Mouse (Mus musculus): ENCODE data around the gene Lmln.
A peak's percentile ranks its signal among the peaks of the same experiment; 100 is the strongest.
"Not testable (repeated sequence)": the region's sequence is repeated elsewhere in the genome, so short reads cannot be mapped to it uniquely, and the experiment has no call there.

Gene Lmln

GRCm38 (mm10) chr16:33058033-33058432, 4.3 kb upstream of the Lmln start:
- no peak for DNase-seq

- DNase-seq = not testable (repeated sequence)
Observed at GRCm38 (mm10) chr16:33058656-33059055, 3.7 kb upstream of the Lmln start.

DNA sequence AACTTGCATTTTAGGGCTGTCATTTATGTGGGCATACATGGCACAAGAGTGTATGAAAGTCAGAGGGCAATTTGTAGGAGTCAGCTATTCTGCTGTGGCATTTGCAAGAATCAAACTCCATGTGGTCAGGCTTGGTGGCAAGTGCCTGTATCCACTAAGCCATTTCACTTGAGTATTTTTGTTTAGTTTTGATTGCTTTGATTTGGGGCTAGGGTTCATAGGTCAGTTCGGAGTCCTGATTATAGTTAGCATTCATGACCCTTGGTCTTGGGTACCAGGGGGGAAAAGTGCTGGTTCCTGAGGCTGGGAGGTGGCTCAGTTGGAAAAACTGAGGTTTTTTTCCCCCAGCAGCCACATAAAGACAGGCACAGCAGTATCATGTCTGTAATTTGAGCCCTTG, 2.9 kb upstream of the Lmln start:
- no peak for DNase-seq

DNA sequence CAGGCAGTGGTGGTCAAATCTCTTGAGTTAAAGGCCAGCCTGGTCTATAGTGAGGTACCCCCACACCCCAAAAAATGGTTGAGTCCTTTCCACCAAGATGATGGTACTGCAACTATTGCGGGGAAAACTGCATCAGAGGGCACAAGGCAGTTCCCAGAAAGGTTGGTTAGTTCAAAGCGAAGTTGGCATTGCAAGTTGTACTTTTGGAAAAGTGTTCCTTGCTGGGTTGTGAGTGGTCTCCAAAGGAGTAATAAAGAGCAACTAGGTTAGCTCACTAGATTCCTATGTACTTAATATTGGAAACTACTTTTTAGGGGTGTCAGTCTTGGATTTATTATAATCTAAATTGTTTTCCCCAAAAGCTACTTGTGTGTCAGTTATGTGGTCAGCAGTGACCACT, 1.4 kb upstream of the Lmln start:
- DNase-seq = no peak

- DNase-seq = no peak
Observed at GRCm38 (mm10) chr16:33061400-33061799, 921 bp upstream of the Lmln start.

- no peak for DNase-seq
Observed at GRCm38 (mm10) chr16:33062682-33063131, 386 bp downstream of the Lmln start.

DNA sequence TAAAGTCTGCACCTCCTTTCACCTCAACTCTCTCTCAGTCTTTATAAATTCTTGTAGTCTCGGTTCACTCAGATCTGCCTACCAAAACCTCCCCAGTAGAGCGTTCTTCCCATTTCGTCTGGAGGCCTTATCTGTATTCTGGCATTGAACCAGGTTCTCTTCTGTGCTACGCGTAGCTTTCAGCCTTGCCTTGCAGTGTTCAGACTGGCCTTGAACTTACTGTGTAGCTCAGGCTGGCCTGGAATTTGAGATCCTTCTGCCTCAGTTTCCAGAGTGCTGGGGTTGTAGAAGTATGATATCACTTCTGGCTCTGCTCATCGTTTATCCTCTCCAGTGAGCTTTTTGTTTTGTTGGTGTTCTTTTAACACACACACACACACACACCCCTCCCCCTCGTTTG, 946 bp downstream of the Lmln start:
- no peak for DNase-seq

DNA sequence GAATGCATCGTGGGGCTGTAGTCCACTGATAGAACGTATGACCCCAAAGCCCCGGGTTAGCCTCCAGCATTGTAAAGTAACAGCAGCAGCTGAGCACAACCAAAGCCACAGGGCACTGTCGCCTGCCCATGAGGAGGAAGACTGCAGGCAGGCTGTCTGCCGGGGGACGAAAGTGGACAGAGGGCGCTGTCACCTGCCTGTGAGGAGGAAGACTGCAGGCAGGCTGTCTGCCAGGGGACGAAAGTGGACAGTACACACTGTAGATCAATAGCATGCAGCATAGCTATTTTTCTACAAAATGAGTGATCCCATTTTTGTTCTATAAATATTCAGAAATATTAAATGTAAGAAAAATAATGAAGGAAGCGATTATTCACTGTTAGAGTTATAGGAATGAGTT, 2.3 kb downstream of the Lmln start:
- DNase-seq = no peak

GRCm38 (mm10) chr16:33070928-33071327, 8.6 kb downstream of the Lmln start:
- no peak for DNase-seq

DNA sequence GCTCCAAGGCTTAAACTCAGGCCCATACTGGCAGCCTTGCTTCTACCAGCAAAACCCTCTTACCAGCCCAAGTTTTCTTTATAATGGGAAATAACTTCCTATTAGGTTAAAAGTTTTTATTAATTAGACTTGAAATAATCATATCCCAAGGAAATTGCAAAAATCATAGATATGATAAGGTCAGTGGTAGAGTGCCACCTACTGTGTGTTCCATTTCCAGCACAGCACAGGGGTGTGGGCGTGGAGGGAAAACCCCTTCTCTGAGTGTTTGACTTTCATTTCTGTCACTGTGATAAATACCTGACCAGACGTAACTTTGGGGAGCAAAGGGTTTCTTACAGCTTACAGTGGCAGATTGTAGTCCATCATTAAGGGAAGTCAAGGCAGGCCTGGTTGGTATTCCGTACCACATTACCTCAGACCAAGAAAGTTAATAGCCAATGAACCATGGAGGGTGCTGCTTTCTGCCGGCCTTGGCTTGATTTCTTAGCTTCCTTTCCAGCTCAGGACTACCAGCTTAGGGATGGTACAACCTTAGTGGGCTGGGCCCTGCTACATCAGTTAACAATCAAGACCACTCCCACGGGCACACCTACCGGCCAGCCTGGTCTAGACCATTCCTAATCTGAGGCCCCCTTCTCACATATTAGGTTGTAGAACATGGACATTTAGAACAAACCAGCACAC, 10.7 kb downstream of the Lmln start:
- peak; percentile 19 for DNase-seq

DNA sequence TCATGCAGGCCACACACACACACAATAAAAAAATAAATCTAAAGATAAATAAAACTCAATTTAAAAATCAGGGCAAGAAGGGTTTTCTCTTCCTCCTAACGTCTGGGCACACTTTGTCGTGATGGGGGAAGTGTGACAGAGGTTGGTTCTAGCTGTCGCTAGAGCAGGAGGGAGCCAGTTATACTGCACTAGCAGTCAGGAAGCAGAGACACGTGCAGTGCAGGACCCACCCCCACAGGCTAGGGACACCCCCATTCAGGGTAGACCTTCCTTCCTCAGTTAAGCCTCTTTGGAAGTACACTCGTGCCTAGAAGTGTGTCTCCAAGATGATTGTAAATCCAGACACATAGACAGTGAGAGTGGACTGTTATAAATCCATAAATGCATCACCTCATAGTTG, 12.6 kb downstream of the Lmln start:
- no peak for DNase-seq

- DNase-seq = no peak
Observed at GRCm38 (mm10) chr16:33076078-33076477, 13.8 kb downstream of the Lmln start.

GRCm38 (mm10) chr16:33077069-33077627, 14.8 kb downstream of the Lmln start:
- DNase-seq = no peak

GRCm38 (mm10) chr16:33080063-33080462, 17.7 kb downstream of the Lmln start:
- DNase-seq = no peak

DNA sequence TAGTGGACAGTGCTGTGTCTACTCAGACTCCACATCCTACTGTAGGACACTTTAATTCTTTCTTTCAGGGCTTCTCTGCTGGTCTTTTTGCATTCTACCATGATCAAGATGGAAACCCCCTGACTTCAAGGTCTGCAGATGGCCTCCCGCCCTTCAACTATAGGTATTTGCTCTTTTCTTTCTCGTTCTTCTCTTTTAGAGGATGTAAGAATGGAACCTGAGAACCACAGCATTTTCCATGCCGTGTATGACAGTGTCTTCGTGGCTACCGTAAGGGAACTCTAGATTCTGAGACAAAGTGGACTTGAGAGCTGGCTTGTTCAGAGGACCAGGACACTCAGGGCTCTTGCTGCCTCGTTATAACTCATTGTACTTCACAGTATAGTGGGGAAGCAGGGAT, 20.6 kb downstream of the Lmln start:
- no peak for DNase-seq

- DNase-seq = no peak
Observed at GRCm38 (mm10) chr16:33083996-33084395, 21.7 kb downstream of the Lmln start.

- DNase-seq = no peak
Observed at GRCm38 (mm10) chr16:33085666-33086065, 23.3 kb downstream of the Lmln start.

GRCm38 (mm10) chr16:33113726-33114125, 51.4 kb downstream of the Lmln start:
- no peak for DNase-seq

DNA sequence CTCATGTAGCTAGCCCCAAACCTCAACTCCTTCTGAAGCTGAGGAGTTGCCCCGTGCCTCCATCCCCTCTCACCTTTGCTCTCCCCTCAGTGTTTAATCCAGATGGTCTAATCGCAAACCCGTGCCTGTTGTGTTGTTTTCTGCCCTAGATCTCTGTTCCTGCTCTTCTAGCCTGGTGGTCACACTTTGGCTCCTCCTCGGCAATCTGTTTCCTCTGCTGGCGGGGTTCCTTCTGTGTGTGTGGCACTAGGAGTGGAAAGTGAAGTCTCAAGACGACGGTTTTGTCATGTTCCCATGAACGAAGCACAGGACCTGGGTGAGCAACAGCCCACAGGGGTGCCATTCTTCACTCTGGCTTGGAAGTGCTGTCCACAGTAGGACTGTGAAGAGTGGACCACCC, 61.1 kb downstream of the Lmln start:
- no peak for DNase-seq

GRCm38 (mm10) chr16:33123938-33124820, 61.9 kb downstream of the Lmln start:
- peak; percentile 43 for DNase-seq

GRCm38 (mm10) chr16:33127052-33127451, 64.7 kb downstream of the Lmln start:
- DNase-seq = no peak

DNA sequence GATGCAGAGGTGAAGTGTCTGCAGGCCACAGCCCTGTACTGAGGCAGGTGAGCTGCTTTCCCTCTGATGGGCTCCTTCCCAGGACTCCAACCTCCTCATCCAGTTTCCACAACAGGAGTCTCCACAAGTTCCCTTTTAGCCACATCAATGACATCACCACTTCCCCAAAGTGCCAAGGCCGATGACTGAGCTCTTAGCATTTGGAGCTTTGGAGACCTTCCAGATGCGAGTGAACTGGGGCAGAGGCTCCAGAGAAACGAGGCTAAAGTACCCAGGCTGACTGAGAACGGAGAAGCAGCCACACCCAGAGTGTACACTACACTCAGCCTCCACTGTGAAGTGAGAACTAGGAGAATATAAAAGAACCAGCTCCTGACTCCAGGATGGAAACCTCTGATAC, 68.4 kb downstream of the Lmln start:
- DNase-seq = no peak

GRCm38 (mm10) chr16:33133186-33133585, 70.9 kb downstream of the Lmln start:
- DNase-seq = no peak

DNA sequence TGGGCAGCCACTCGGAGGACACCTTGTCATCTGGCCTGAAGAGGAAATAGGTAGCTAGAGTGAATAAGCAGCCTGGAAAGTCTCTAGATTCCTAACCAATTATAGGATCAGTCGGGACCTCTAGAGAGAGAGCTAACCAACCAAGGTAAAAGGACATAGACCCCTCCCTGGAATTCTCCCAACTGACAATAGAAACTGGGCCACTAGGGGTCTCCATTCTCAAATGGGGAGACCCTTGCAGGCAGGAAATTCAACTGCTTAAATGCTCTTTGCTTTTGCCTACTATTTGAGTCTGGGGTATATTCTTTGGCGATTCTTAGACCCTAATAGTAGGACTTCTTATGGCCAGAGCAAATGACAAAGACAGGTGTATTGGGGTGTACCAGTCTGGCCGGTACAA, 72.8 kb downstream of the Lmln start:
- no peak for DNase-seq
